Mouse (Mus musculus): ENCODE results near the gene Tmem88b.

- TF ChIP-seq CTCF (conservative IDR thresholded peaks at IDR 0.05; ENCODE audit: low read length), result no peak
- no peak for TF ChIP-seq POU5F1 (IDR thresholded peaks at IDR 0.05; ENCODE audit: borderline replicate concordance, low read length)
These were observed 41.2 kb downstream of the Tmem88b start for GRCm38 (mm10) chr4:155744474-155744873.

Measured in E14TG2a.4 (cell line).